Mouse (Mus musculus) MN1 (cell line): ENCODE data around the gene Aldoart2.
"Not testable (repeated sequence)": the region's sequence is repeated elsewhere in the genome, so short reads cannot be mapped to it uniquely, and the experiment has no call there.

ENCODE experiments used
- DNase-seq: peaks from one replicate; pipeline ENCODE4 v3.0.0-alpha.2; 2016; ENCODE audit warnings: low spot score

Aldoart2 gene

DNA sequence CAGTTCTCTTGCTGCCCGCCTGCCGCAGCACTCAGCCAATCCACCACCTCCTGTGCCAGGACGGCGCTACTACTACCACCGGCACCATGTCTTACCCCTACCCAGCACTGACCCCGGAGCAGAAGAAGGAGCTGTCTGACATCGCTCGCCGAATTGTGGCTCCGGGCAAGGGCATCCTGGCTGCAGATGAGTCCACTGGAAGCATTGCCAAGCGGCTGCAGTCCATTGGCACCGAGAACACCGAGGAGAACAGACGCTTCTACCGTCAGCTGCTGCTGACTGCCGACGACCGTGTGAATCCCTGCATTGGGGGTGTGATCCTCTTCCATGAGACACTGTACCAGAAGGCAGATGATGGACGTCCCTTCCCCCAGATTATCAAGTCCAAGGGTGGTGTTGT is at the start of gene Aldoart2:
Gene Aldoart2, plus strand, starts transcription at position 34 of the 400 bp plus-strand sequence.
- no peak for DNase-seq

DNA sequence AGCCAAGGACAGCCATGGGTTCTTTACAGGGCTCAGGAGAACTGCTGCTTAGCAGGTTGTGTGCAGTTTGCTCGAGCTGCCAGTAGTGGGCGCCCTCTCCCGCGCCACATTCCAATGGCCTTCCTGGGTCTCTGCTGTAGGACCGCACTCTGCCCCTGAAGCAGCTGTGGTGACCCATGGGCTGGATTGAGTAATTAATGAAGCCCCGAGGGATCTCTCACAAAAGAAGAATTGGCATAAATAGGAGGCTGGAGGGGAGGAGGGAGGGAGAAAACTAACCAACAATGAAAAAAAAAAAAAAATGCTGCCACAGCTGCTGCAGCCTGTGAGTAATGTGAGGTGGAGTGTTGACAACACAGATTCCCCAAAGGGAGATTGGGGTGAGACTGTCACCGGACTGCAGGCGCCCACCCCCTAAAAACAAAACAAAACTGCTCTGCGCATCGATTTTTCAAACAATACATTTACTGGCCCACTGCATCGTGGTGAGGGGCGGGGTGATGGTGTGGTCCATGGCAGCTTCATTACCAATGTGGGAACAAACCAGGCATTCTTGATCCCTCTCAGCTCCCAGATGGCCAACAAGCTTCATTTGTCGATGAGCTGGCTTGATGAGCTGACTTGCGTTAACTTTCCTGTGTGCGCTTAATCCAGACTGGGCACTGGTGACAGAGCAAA is 46.8 kb upstream of the Aldoart2 start:
- DNase-seq: no peak

DNA sequence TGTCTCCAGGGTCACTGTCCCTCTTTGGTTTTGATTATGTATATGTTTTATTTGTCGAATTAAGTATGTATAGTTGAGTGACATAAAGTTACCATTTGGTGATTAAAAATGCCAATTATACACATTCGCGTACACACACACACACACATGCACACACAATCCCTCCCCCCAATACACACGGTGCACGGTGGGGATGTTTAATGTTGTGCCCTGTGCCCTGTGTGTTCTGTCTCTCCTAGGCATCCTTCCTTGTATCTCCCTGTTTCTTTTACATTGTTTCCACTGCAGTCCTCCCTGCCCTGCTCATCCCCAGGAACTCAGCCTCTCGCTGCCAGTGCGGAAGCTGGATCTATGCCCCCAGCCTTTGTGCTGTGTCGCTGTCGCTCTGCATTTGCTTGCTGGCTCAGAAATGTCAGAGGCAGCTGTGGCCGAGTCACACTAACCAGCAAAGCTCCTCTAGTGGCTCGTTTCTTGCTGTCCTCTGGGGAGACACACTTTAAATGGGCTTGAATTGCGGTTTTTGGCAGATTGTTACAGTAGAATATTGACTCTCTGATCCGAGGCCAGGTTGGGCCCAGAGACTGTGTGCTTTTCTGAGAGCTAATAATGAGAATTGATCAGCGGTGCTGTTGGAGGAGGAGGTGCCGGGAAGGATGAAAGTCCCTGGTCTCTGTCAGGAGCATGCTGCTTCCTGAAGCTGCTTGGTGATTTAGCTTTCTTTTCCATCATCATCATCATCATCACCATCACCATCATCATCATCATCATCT is 37.9 kb upstream of the Aldoart2 start:
- no peak for DNase-seq

DNA sequence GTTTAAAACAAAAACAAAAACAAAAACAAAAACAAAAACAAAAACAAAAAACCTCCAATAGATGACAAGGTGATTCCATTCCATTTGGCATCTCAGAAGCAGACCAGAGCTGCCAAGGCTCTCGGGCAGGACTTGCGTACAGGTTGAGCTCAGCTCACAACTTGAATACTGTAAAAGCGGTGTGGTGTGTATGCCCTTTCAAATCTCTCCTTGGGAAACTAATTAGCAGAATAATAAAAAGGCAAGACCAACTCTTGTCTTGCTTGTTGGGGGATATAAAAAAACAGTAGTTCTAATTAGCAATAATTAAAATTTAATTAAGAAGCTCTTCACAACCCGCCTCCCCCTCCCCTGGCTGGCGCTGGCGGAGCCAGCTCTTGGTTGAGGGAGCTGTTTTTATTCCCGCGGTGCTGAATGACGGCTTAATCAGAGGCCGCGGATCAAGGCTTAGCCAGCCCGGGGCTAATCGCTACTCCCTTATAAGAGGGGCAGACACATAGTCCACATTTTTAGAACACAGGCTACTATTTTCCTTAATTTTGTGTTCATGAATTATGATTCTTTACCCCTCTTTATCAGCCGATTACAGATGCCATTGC is 28.4 kb upstream of the Aldoart2 start:
- DNase-seq: no peak

DNA sequence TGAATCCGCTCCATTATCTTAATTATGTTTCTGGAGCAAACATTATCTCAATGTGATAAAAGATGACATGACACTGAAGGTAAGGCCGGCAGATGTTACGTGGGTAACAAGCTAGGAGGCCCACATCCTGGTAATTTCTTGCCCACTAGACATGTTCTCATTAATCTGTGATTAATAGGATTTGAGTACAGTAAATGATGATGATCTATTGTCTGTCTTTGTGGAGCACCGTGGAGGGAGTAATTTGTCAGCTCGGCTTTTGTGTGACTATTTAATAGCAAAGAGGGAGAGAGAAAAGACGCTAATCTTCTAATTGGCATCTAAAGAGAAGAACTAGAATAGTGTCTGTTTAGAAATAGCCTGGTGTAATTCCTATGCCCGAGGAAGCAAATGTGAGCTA is 27.3 kb upstream of the Aldoart2 start:
- no peak for DNase-seq

DNA sequence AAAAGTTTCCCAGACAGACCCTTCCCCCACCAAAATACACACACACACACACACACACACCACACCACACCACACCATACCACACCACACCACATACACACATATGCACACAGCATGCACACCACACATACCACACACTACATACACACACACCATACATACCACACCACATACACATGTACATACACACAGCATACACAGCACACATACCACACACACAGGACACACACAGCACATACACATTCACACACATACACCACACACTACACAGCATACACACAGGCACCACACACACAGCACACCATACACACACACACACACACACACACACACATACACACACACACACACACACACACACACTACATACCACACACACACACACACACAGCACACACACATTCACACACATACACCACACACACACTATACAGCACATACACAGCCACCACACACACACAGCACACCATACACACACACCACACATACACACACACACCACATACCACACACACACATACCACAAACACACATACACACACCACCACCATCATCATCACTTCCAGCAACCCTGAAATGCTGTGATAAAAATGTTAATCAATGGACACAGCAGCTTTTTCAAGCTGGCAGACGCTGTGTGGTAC is 26.6 kb upstream of the Aldoart2 start:
- no peak for DNase-seq

DNA sequence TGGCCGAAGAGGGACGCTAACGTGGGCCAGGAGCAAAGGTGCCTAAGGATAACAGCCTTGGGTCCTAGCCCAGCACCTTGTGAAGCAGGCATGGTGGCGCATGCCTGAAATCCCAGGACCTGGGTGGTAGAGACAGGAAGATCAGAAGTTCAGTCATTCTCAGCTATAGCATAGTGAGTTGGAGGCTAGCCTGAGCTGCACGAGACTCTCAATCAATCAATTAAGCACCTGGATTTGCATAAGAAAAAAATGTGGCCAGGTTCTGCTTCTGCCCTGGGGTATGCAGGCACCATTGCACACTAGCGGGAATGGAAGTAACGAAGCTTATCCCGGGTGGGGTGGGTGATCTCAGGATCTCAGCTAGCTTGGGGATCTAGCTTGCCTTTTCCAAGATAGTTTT is 25.9 kb upstream of the Aldoart2 start:
- no peak for DNase-seq

DNA sequence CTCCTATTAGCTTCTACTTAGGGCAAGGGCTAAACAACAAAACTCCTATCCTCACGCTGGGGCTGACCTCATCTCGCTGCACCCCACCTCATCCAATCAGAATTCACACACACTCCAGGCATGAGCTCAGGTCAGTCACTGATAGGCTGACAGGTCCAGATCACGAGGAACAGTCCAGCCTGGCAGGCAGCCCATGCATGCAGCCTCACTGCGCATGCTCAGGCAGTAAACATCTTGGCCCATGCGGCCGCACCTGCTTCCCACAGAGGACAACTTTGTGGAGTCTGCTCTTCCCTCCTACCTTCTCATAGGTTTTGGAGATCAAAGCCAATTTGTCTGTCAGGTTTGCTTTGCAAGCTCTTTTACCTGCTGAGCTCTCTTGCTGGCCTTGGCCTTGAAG is 10.1 kb upstream of the Aldoart2 start:
- DNase-seq: not testable (repeated sequence)

DNA sequence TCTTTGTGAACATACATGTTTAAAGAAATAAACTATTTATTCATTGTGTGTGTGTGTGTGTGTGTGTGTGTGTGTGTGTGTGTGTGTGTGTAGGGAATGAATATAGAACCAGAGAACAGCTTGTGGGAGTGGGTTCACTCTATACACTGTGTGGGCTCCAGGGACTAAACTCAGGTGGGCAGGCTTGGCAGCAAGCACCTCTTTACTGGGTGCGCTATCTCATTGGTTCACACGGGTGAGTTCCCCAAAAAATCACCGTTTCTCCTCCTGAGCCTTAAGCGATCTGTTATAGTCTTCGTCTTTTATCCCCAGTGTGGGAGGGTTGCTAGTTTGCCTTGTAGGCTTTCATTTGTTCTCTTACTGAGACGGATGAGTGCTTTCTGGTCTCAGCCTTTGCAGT is 7.2 kb upstream of the Aldoart2 start:
- DNase-seq: no peak

DNA sequence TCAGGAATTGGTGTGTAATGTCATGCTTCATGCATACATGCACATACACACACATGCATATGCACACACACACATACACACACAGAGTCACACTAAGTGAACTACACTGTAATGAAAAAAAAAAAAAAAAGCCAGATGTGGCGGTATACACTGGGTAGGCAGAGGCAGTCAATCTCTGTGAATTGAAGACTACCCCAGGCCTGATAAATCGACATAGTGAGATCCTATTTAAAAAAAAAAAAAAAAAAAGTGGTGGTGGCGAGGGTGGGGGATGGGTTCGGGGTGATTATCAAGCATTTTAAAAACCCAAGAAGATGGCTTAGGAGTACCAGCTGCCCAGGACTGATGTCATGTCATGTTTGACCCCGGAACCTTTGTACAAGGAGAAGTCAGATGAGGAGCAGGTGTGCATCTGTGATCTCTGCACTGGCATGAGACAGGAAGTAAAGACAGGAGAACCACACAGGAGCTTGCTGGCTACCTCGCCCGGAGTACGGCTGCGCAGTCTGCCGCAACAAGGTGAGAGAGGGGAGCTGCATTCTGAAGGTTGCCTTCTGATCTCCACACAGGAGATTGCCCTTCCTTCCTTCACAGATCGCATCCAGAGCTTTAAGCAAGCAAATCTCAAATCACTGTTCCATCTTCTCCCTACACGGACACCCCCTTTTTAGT is 5.7 kb upstream of the Aldoart2 start:
- no peak for DNase-seq

DNA sequence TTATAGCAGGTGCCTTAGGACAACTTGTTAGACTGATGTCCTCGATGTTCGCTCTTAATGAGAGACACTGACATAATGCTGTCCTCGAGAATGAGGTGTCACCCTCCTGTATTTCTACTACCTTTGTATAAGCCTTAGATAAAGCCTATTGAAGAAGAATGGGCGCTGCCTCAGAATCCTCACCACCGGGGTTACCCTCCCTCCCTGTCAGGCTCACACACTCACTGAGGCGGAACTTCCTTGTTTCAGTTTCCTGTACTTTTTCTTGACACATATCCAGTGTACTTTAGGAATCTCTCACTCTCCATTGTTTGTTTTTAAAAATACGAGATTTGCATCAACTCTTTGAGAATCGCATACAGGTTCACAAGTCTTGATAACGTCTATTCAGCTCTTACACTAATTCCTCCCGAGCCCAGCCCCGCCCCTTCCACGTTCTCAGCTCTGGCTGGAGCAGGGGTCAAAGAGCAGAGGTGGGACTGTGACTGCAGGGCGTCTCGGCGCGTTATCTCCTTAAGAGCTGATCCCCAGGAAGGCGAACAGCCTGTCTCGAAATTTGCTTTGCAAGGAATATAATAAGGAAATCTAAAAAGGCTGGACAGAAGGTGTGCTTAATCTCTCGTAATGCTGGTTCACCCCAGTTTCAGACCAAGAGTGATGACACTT is 4.9 kb upstream of the Aldoart2 start:
- no peak for DNase-seq

DNA sequence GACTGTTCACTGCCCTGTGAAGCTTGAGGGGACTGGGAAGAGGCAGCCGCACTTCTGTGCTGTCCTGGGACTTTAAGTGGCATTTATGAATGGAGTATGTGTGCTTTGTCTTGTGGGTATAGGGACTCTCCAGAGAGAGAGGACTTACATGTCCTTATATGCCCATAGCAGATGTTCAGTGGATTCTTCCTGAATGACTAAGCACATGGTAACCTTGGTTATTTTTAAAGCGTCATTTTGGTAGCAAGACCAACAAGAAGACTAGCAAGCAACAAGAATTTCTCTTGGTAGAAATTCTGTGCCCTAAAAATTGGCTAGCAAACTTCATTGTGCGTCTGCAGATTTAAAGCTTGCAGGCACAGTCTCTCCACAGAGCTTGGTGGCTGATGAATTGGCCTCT is 1.3 kb upstream of the Aldoart2 start:
- no peak for DNase-seq

DNA sequence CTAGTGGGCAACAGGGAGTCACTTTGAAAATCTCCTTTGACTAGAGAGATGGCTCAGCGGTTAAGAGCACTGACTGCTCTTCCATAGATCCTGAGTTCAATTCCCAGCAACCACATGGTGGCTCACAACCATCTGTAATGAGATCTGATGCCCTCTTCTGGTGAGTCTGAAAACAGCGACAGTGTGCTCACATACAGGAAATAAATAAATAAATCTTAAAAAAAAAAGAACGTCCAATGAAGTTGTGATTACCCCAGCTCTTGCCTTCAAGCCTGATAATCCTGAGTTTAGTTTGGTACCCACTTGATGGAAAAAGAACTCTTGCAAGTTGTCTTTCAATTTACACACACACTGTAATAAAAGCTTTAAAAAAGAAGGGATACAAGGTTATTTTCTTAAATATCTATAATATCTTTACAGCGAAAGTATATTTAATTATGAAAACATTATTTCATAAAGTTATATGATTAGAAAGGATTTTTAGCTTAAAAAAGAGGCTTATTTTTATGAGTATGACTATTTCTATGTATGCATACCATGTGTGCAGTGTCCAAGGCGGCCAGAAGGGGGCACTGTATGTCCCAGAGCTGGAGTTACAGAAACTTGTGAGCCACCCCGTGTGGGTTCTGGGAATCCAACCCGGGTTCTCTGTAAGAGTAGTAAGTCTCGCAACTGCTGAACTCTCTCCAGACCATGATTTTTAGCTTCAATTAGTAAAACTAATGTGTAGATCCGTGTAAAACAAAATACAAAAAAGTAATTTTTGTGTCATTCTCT is 664 bp upstream of the Aldoart2 start:
- DNase-seq: no peak

DNA sequence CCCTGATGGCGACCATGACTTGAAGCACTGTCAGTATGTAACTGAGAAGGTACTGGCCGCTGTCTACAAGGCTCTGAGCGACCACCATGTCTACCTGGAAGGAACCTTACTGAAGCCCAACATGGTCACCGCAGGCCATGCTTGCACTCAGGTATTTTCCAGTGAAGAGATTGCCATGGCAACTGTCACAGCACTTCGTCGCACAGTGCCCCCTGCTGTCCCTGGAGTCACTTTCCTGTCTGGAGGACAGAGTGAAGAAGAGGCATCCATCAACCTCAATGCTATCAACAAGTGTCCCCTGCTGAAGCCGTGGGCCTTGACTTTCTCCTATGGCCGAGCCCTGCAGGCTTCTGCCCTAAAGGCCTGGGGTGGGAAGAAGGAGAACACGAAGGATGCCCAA is 828 bp downstream of the Aldoart2 start:
- no peak for DNase-seq

DNA sequence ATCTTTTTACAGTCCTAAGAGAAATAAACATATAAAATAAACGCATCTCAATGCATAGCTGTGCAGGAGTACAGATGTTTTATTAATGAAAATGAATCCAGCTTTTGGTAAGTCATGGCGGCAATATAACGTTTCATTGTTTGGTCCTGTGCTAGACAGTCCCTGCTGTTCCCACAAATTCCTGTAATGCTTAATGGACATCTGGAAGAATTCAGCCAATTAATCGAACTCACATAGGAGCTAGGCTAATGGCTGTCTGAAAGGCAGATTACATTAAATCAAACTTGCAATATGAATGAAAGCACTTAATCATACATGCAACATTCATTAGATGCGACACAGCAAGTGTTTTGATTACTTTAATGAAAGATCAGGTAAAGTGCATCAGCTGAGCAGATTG is 1.8 kb downstream of the Aldoart2 start:
- DNase-seq: no peak

DNA sequence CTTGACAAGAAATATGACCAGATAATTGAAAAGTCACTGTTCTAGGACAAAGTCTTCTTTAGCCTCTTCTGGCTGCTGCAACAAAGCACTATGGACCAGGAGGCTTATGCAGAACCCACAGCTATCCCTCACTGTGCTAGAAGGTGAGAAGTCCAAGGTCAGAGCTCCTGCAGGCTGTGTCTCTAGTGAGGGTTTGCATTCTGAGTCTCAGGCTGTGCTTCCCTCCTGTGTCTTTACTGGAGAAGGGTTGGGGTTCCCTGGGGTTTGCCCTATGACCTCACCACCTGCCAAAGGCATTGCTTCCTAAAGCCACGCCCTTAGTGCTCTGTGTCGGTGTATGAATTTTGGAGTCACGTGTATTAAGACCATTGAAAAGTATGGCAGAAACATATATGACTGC is 3.4 kb downstream of the Aldoart2 start:
- DNase-seq: no peak

DNA sequence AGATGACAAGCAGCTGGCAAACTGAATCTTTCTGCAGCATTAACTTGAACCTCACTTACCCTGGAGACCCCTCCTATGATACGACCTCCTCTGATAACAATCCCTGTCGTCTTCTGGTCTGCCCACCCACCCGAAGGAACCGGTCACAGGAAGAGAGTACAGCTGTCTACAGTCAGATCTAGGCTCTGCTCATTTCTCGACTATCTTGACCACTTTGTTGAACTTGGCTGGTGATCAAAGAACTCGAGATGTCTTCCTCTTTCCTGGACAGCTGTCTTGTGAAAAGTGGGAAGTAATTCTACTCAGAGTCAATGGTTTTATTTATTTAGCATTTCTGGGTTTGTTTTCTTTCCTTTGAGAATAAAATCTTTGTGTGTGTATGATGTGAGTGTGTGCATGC is 4.6 kb downstream of the Aldoart2 start:
- no peak for DNase-seq

DNA sequence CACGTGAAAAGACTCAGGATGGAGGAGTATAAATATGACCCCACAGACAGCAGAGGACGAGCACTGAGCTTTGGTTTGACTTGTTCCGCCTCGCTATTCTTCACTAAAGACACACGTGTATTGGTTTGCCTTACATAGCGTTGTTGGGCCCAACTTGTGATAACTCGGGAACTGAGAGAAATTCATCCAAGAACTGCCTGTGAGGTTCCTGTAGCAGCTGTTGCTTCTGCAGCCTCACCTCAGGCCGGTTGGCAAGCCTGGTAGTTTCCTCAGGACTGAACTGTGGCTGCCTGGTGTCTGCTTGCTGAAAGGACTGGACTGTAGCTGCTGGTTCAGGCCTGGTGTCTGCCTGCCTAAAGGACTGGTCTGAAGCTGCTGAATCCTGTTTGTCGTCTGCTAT is 5.6 kb downstream of the Aldoart2 start:
- DNase-seq: no peak

DNA sequence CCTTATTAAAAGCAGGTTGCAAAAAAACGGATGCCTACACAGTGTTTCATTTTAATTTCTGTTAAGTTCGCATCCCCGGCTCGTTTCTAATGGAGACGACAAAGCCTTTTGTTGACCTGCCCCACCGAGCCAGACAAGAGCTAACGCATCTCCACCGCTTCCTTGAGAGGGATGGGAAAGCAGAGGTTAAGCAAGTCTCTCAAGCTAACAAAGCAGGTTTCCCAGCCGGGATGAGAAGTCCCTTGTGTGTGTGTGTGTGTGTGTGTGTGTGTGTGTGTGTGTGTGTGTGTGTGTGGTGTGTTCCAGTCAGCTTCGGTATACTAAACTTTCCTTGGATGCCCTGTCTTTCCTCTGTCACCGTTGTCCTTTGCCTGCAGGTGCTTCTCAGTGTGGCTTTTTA is 6.1 kb downstream of the Aldoart2 start:
- no peak for DNase-seq

DNA sequence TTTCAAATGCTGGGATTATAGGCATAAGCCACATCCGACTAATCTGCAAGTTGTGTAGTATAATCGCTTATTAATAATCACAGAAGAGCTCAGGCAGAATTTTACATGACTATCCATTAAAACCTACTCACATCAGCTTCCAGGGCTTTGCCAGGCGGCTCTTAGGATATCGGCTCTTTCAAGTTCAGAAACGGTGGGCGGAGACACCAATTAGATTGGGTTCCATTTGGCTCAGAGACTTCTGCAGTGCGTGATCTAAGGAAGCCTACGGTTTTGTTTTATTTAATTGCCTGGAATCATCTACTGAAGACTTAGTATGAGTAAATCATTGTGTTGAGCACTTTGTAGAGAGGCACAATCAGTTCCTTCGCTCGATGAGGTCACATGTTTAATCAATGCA is 6.6 kb downstream of the Aldoart2 start:
- DNase-seq: no peak

DNA sequence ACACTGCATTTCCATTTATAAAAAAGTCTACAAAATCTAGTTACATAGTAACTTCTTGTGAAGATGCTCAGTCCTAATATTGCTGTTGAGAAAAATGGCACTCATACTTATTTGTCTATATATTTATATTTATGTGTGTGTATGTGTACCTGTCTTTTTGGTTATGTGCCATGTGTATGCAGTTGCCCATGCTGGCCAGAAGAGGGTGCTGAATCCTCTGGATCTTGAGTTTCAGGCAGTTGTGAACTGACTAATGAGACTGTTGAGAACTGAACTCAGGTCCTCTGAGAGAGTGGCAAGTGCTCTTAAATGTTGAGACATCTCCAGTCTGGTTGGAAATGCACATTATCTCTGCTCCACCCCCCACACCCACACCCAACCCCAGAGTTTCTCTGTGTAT is 8.1 kb downstream of the Aldoart2 start:
- DNase-seq: no peak
